Mouse (Mus musculus) hindbrain, embryonic 12.5 days (tissue): Measurements from ENCODE around the gene Wnt9a. TPM values are rescaled to one million over a fixed set of nuclear protein-coding genes. Genes with fewer than 3 reads are reported as not detected.
"Not testable (repeated sequence)": the region's sequence is repeated elsewhere in the genome, so short reads cannot be mapped to it uniquely, and the experiment has no call there.

Experiments used
- ATAC-seq: fragments of 200-750 bp; cut with Nextera tagmentation; 2 replicates; pipeline ENCODE4 v1.8.0; 2017; ENCODE audit warnings: moderate TSS enrichment; ENCODE audit not compliant: low FRiP score
- H3K27ac ChIP-seq: fragments of 300-500 bp; sonication (generic); 2 replicates; pipeline ENCODE4 v1.5.1; 2016; ENCODE audit warnings: mild to moderate bottlenecking
- H3K27me3 ChIP-seq: fragments of 300-500 bp; sonication (generic); 2 replicates; pipeline ENCODE4 v1.6.1; 2016; ENCODE audit warnings: mild to moderate bottlenecking
- H3K36me3 ChIP-seq: fragments of 300-500 bp; sonication (generic); 2 replicates; pipeline ENCODE4 v1.6.1; 2016; ENCODE audit warnings: mild to moderate bottlenecking
- H3K4me1 ChIP-seq: fragments of 300-500 bp; sonication (generic); 2 replicates; pipeline ENCODE4 v1.6.1; 2016
- H3K4me2 ChIP-seq: fragments of 300-500 bp; sonication (generic); replicated peaks from 2 replicates; pipeline ENCODE4 v1.6.1; 2016; ENCODE audit warnings: mild to moderate bottlenecking
- H3K4me3 ChIP-seq: fragments of 300-500 bp; sonication (generic); 2 replicates; pipeline ENCODE4 v1.5.1; 2016; ENCODE audit warnings: mild to moderate bottlenecking
- H3K9ac ChIP-seq: fragments of 300-500 bp; sonication (generic); 2 replicates; pipeline ENCODE4 v1.6.1; 2016; ENCODE audit warnings: mild to moderate bottlenecking, moderate library complexity
- H3K9me3 ChIP-seq: fragments of 300-500 bp; sonication (generic); replicated peaks from 2 replicates; pipeline ENCODE4 v1.6.1; 2016; ENCODE audit warnings: mild to moderate bottlenecking
- WGBS: fragments of 180-500 bp; shearing (Covaris S2); methylation state at CpG from one replicate; pipeline ENCODE4 v1.1.7; 2016; 5-methylcytosine and 5-hydroxymethylcytosine counted together
- polyA plus RNA-seq: library from polyadenylated mRNA; unstranded; fragments of >200 nt; fragmentation: Nextera tagmentation; extraction: Ambion mirVana; gene quantifications from 2 replicates; pipeline ENCODE4 v1.2.1, GENCODE M21; 2016

Wnt9a gene
- polyA plus RNA-seq, 1 experiment from 2014 or later, result 6.1 TPM

- no peaks in the 10 kb centered on the region for H3K4me1 ChIP-seq
- ATAC-seq, result no peak
- H3K9ac ChIP-seq, result no peak overlapping the region
- H3K4me3 ChIP-seq, result no peak overlapping the region
- H3K27ac ChIP-seq, result no peak overlapping the region
- H3K27me3 ChIP-seq, result peaks cover 45% of the 10 kb centered on the region
- H3K36me3 ChIP-seq, result no peaks in the 10 kb centered on the region
- H3K9me3 ChIP-seq, result no peaks in the 10 kb centered on the region
- WGBS, result 78% methylated on average over 5 of the region's 5 CpGs
- H3K4me2 ChIP-seq, result no peak overlapping the region
Observed at GRCm38 (mm10) chr11:59282111-59282510, 24.6 kb upstream of the Wnt9a start.

DNA sequence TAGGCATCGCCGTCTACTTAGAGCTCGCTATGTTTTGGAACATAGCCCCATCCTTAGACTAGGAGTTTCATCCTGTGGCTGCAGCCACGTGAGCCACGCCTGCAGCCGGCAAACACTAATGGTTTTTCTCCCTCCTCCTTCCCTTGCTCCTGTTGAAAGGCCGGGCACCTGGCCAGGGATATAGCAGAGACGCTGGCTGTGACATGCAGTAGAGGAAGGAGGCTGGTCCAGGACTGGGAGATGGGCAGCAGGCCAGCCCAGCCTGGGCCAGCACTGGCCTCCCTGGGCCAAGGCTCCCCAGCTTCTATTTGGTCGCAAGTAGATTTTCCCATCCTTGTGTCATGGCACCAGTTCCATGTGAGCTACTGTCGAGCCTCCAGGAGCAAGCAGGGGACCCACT lies 23.8 kb upstream of the Wnt9a start:
- peaks cover 53% of the 10 kb centered on the region for H3K27me3 ChIP-seq
- whole genome bisulfite sequencing, result 86% methylated on average over 10 of the region's 10 CpGs
- no peak for ATAC-seq
- no peaks in the 10 kb centered on the region for H3K36me3 ChIP-seq
- H3K9me3 ChIP-seq, result no peaks in the 10 kb centered on the region
- no peaks in the 10 kb centered on the region for H3K4me1 ChIP-seq
- H3K27ac ChIP-seq, result no peak overlapping the region
- no peak overlapping the region for H3K9ac ChIP-seq
- H3K4me2 ChIP-seq, result no peak overlapping the region
- no peak overlapping the region for H3K4me3 ChIP-seq

DNA sequence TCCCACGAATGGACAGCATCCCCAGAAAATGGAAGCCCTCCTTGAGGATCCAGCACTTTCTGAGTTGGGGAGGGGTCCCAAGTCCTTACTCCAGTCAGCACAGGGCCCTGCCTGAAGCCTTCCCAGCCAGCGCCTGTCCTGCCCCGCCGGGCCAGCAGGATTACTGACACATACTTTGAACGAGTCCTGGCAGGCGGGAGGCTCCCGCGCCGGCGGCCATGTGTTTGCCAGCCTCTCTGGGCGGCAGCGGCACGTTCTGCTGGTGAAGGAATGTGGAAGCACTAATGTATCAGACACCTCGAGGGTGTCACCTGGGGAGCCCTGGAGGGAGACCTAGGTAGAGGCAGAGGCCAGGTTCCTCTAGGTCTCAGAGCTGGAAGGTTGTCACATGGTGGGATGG lies 22.6 kb upstream of the Wnt9a start:
- no peak for ATAC-seq
- H3K4me1 ChIP-seq, result peaks cover 6% of the 10 kb centered on the region
- H3K27me3 ChIP-seq, result peaks cover 65% of the 10 kb centered on the region
- 28% methylated on average over 14 of the region's 14 CpGs for WGBS
- H3K9me3 ChIP-seq, result no peaks in the 10 kb centered on the region
- no peak overlapping the region for H3K4me2 ChIP-seq
- H3K27ac ChIP-seq, result no peak overlapping the region
- no peak overlapping the region for H3K4me3 ChIP-seq
- no peak overlapping the region for H3K9ac ChIP-seq
- H3K36me3 ChIP-seq, result no peaks in the 10 kb centered on the region

- no peak overlapping the region for H3K9ac ChIP-seq
- peaks cover 18% of the 10 kb centered on the region for H3K4me1 ChIP-seq
- H3K9me3 ChIP-seq, result no peaks in the 10 kb centered on the region
- H3K27ac ChIP-seq, result no peak overlapping the region
- peaks cover 91% of the 10 kb centered on the region for H3K27me3 ChIP-seq
- no peaks in the 10 kb centered on the region for H3K36me3 ChIP-seq
- under 1% methylated on average over 25 of the region's 25 CpGs for WGBS
- H3K4me3 ChIP-seq, result peak overlapping the region; percentile 39
- ATAC-seq, result no peak
- H3K4me2 ChIP-seq, result peak overlapping the region; percentile 54
Observed at GRCm38 (mm10) chr11:59289706-59290105, 17.0 kb upstream of the Wnt9a start.

GRCm38 (mm10) chr11:59290702-59291303 lies 15.9 kb upstream of the Wnt9a start, which contains the start of gene Wnt3a:
Gene Wnt3a, minus strand, starts transcription at chr11:59290752.
- WGBS, result 1% methylated on average over 22 of the region's 60 CpGs
- Histone ChIP-seq H3K27ac (no peak within 1 kb of the TSS), H3K36me3 (no peaks in the 10 kb centered on the region), H3K27me3 (peaks cover 83% of the 10 kb centered on the region), H3K4me1 (peaks cover 18% of the 10 kb centered on the region), H3K4me2 (peak within 1 kb of the TSS; percentile 54), H3K9ac (peak within 1 kb of the TSS; percentile 38), H3K4me3 (peak within 1 kb of the TSS; percentile 39), H3K9me3 (no peaks in the 10 kb centered on the region)
- no peak for ATAC-seq

GRCm38 (mm10) chr11:59293616-59294015 lies 13.1 kb upstream of the Wnt9a start:
- H3K9me3 ChIP-seq, result no peaks in the 10 kb centered on the region
- 23% methylated on average over 7 of the region's 7 CpGs for WGBS
- H3K4me3 ChIP-seq, result no peak overlapping the region
- no peaks in the 10 kb centered on the region for H3K36me3 ChIP-seq
- no peak overlapping the region for H3K4me2 ChIP-seq
- peaks cover 81% of the 10 kb centered on the region for H3K27me3 ChIP-seq
- no peak overlapping the region for H3K9ac ChIP-seq
- no peak for ATAC-seq
- H3K27ac ChIP-seq, result no peak overlapping the region
- H3K4me1 ChIP-seq, result peaks cover 18% of the 10 kb centered on the region

DNA sequence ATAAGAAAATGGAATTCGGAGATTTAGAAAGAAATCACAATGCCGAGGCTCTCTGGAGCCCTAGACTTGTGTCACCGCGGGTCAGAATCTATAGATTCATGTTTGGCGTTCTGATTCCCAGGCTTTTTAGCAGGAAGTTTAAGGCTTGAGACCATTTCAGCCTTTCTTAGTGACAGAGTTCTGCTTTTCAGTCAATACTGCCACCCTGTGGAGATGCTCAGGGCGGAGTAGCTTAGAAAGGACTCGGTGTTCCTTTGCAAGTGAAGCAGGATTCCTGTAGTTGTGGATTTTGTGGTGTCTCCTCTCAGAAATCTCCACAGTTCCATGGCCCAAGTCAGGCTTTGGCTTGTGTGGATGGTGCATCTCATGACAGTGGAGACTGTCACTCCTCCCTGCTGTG lies 8.8 kb upstream of the Wnt9a start:
- Histone ChIP-seq H3K9ac (no peak overlapping the region), H3K27ac (no peak overlapping the region), H3K4me2 (no peak overlapping the region), H3K36me3 (no peaks in the 10 kb centered on the region), H3K9me3 (no peaks in the 10 kb centered on the region), H3K4me1 (no peaks in the 10 kb centered on the region), H3K27me3 (peaks cover 53% of the 10 kb centered on the region), H3K4me3 (no peak overlapping the region)
- 21% methylated on average over 7 of the region's 7 CpGs for WGBS
- no peak for ATAC-seq

- Histone ChIP-seq H3K4me1 (no peaks in the 10 kb centered on the region), H3K4me2 (no peak overlapping the region), H3K27me3 (peaks cover 62% of the 10 kb centered on the region), H3K9ac (no peak overlapping the region), H3K36me3 (no peaks in the 10 kb centered on the region), H3K9me3 (no peaks in the 10 kb centered on the region), H3K4me3 (no peak overlapping the region), H3K27ac (no peak overlapping the region)
- WGBS, result 27% methylated on average over 3 of the region's 3 CpGs
- ATAC-seq, result no peak
Observed at GRCm38 (mm10) chr11:59300185-59300584, 6.5 kb upstream of the Wnt9a start.

DNA sequence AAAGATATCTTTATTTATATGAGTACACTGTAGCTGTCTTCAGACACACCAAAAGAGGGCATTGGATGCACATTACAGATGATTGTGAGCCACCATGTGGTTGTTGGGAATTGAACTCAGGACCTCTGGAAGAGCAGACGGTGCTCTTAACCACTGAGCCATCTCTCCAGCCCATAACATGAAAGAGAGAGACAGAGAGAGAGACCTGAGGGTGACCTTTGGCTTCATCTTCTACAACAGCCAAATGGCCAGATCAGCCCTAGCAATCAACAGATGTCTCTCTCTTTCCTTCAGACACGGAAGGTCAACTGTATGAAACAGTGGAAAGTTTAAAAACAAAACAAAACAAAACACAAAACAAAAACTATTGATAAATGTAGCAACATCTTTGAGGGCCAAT lies 5.7 kb upstream of the Wnt9a start:
- not testable (repeated sequence) for H3K27ac ChIP-seq, H3K4me2 ChIP-seq, H3K4me3 ChIP-seq, H3K4me1 ChIP-seq, ATAC-seq, H3K9ac ChIP-seq, H3K36me3 ChIP-seq, H3K9me3 ChIP-seq
- peaks cover 66% of the 10 kb centered on the region for H3K27me3 ChIP-seq
- WGBS, result 79% methylated on average over 2 of the region's 2 CpGs

DNA sequence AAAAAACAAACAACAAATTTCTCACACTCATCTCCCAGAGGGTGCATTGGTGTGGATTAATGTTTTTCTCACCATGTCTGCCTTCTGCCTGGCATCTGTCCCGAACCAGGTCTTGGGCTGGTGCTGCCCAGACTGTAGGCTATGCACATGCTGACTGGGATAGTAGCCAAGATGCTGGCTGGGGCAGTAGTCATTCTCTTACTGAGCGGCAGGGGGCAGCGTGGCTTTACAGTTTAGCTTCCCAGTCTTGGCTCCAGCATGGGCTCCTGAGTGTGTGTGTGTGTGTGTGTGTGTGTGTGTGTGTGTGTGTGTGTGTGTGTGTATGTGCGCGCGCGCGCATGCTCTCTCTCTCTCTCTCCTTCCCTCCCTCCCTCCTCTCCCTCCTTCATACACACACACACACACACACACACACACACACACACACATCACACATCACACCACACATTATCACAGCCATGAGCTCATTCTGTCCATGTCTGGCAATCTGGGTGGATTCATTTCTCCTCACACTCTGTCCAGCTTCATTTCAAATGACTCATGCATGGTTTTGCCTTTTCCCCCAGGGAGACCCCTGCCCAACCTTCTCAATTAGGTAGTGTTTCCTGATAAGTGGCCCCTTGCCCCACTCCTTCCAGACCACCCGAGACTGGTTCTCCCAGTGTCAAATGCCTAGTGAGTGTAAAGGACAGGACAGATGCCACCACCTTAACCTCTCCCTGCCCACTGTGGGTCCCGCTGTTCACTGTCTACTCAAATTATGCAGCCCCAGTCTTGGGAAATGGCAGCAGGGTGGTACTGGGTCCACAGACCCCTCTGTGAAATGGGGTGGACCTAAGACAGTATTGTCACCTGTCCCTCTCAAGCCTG lies 3.8 kb upstream of the Wnt9a start:
- WGBS, result 36% methylated on average over 5 of the region's 10 CpGs
- H3K4me2 ChIP-seq, result no peak overlapping the region
- H3K4me1 ChIP-seq, result peaks cover 23% of the 10 kb centered on the region
- H3K4me3 ChIP-seq, result no peak overlapping the region
- no peak overlapping the region for H3K9ac ChIP-seq
- peaks cover 65% of the 10 kb centered on the region for H3K27me3 ChIP-seq
- peak; percentile 24; the same call in 1 of the 2 replicates for ATAC-seq
- H3K27ac ChIP-seq, result no peak overlapping the region
- no peaks in the 10 kb centered on the region for H3K36me3 ChIP-seq
- H3K9me3 ChIP-seq, result no peaks in the 10 kb centered on the region

- no peak overlapping the region for H3K4me3 ChIP-seq
- H3K9me3 ChIP-seq, result no peaks in the 10 kb centered on the region
- no peak overlapping the region for H3K9ac ChIP-seq
- peaks cover 72% of the 10 kb centered on the region for H3K27me3 ChIP-seq
- peaks cover 45% of the 10 kb centered on the region for H3K4me1 ChIP-seq
- no peak overlapping the region for H3K27ac ChIP-seq
- no peak for ATAC-seq
- 49% methylated on average over 22 of the region's 22 CpGs for WGBS
- H3K4me2 ChIP-seq, result no peak overlapping the region
- no peaks in the 10 kb centered on the region for H3K36me3 ChIP-seq
Observed at GRCm38 (mm10) chr11:59305008-59305820, 1.5 kb upstream of the Wnt9a start.

- peak overlapping the region; percentile 90; the same call in 1 of the 2 replicates for H3K4me2 ChIP-seq
- H3K9ac ChIP-seq, result no peak overlapping the region
- H3K4me3 ChIP-seq, result no peak overlapping the region
- no peaks in the 10 kb centered on the region for H3K9me3 ChIP-seq
- no peak overlapping the region for H3K27ac ChIP-seq
- WGBS, result 6% methylated on average over 10 of the region's 10 CpGs
- H3K27me3 ChIP-seq, result peaks cover 67% of the 10 kb centered on the region
- no peak for ATAC-seq
- no peaks in the 10 kb centered on the region for H3K36me3 ChIP-seq
- H3K4me1 ChIP-seq, result peaks cover 48% of the 10 kb centered on the region
Observed at GRCm38 (mm10) chr11:59305821-59306215, 910 bp upstream of the Wnt9a start.
